Mouse (Mus musculus): ENCODE results near the gene Glb1l.

DNA sequence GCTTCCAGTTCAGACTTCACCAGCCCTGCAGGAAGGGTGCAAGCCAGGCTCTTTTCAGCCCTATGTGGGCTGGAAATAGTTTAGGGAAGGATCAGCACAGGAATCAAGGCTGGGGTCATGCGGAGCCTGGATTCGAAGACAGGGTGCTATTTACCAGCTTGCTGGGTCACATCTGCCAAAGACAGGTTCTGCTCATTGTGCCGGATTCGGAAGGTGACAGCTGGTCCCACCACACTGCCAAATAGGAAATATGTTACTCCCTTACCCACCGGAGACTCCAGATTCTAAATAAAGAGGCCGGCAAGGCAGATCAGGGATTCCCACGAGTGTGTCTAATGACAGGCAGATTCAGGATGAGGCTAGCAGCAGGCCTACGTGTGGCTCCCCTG lies 44.0 kb upstream of the Glb1l start:
- TF ChIP-seq CHD1 (IDR thresholded peaks at IDR 0.05; ENCODE audit: low read depth, low read length) (no peak), POLR2A (IDR thresholded peaks at IDR 0.05; ENCODE audit: control insufficient read depth in 1 of 2, insufficient read depth in 1 of 2, low read depth in 1 of 2, low read length in 2 of 2, poor library complexity in 1 of 2) (no peak), CTCF (IDR thresholded peaks at IDR 0.05 in 2 of 3, conservative IDR thresholded peaks at IDR 0.05 in 1 of 3; ENCODE audit: control insufficient read depth in 1 of 3, insufficient read depth in 1 of 3, low read depth in 2 of 3, low read length in 3 of 3, poor library complexity in 1 of 3, severe bottlenecking in 1 of 3) (no peak), MXI1 (IDR thresholded peaks at IDR 0.05; ENCODE audit: low read depth, low read length) (no peak), ZMIZ1 (IDR thresholded peaks at IDR 0.05; ENCODE audit: low read depth, low read length) (no peak), EP300 (IDR thresholded peaks at IDR 0.05; ENCODE audit: low read depth in 1 of 2, low read length in 2 of 2) (no peak), MEF2A (IDR thresholded peaks at IDR 0.05; ENCODE audit: extremely low read depth, insufficient replicate concordance, low read depth, low read length, poor library complexity, severe bottlenecking) (no peak), MYB (IDR thresholded peaks at IDR 0.05; ENCODE audit: low read depth, low read length) (no peak), ZKSCAN1 (IDR thresholded peaks at IDR 0.05; ENCODE audit: low read depth, low read length) (no peak), USF1 (IDR thresholded peaks at IDR 0.05; ENCODE audit: low read depth, low read length) (no peak)
